Mouse (Mus musculus) G1E (cell line): ENCODE data around the gene Prnp. TPM values are rescaled to one million over a fixed set of nuclear protein-coding genes. Genes with fewer than 3 reads are reported as not detected.
A peak's percentile ranks its signal among the peaks of the same experiment; 100 is the strongest.

ENCODE experiments used
- ATAC-seq: 2 replicates; pipeline ENCODE4 v1.8.0; 2016; ENCODE audit warnings: mild to moderate bottlenecking; ENCODE audit not compliant: insufficient number of reproducible peaks, poor library complexity, low FRiP score, severe bottlenecking; ENCODE audit errors: extremely low read depth
- DNase-seq: peaks from one replicate; pipeline ENCODE4 v3.0.0; 2012; ENCODE audit warnings: low spot score
- H3K27me3 ChIP-seq: 2 replicates; pipeline ENCODE4 v1.6.1; 2012; ENCODE audit warnings: mild to moderate bottlenecking, low read length, inconsistent platforms; ENCODE audit not compliant: insufficient read depth
- H3K36me3 ChIP-seq: replicated peaks from 2 replicates; pipeline ENCODE3; 2012; ENCODE audit warnings: mild to moderate bottlenecking, inconsistent platforms
- H3K4me1 ChIP-seq: 2 replicates; pipeline ENCODE4 v1.6.1; 2012; ENCODE audit warnings: low read depth, low read length, inconsistent platforms, mixed read lengths; ENCODE audit not compliant: insufficient read depth
- H3K4me3 ChIP-seq: 2 replicates; pipeline ENCODE4 v1.5.1; 2012; ENCODE audit warnings: low read depth, mild to moderate bottlenecking, inconsistent platforms, low read length, moderate library complexity, mixed read lengths
- H3K9me3 ChIP-seq: replicated peaks from 2 replicates; pipeline ENCODE4 v1.6.1; 2012; ENCODE audit warnings: inconsistent platforms
- CTCF ChIP-seq: IDR thresholded peaks from 2 replicates; pipeline ENCODE4 v1.5.1; 2012; ENCODE audit warnings: low read depth, low read length, inconsistent platforms, mixed read lengths
- GATA1 ChIP-seq: IDR thresholded peaks from 2 replicates; pipeline ENCODE4 v1.6.1; 2012; ENCODE audit warnings: borderline replicate concordance, low read length, inconsistent platforms, mixed read lengths
- GATA2 ChIP-seq: IDR thresholded peaks from 2 replicates; pipeline ENCODE4 v1.6.1; 2012; ENCODE audit warnings: low read depth, low read length, inconsistent platforms, borderline replicate concordance
- POLR2AphosphoS5 ChIP-seq: IDR thresholded peaks from 2 replicates; pipeline ENCODE4 v1.6.1; 2012; ENCODE audit warnings: low read depth, low read length, inconsistent platforms; ENCODE audit not compliant: insufficient replicate concordance
- TAL1 ChIP-seq: conservative IDR thresholded peaks from 2 replicates; pipeline ENCODE4 v1.6.1; 2012; ENCODE audit warnings: low read depth, low read length, inconsistent platforms, mixed read lengths
- polyA plus RNA-seq: library from polyadenylated mRNA; stranded (reverse); fragments of >175 nt; gene quantifications from 2 replicates; pipeline ENCODE4 v1.2.3, GENCODE M21; 2012
- total RNA-seq, 2 experiments: library from RNA; stranded (forward) in 1 of 2; stranded (reverse) in 1 of 2; fragments of 200-1000 nt in 1 of 2; fragments of >200 nt in 1 of 2; fragmentation: Nextera tagmentation in 1 of 2; gene quantifications; 2 replicates each; pipeline ENCODE4 v1.2.3; 2014 to 2017

Prnp gene
- total and polyA plus RNA-seq, 3 experiments = 153 to 977 (median 399) TPM

DNA sequence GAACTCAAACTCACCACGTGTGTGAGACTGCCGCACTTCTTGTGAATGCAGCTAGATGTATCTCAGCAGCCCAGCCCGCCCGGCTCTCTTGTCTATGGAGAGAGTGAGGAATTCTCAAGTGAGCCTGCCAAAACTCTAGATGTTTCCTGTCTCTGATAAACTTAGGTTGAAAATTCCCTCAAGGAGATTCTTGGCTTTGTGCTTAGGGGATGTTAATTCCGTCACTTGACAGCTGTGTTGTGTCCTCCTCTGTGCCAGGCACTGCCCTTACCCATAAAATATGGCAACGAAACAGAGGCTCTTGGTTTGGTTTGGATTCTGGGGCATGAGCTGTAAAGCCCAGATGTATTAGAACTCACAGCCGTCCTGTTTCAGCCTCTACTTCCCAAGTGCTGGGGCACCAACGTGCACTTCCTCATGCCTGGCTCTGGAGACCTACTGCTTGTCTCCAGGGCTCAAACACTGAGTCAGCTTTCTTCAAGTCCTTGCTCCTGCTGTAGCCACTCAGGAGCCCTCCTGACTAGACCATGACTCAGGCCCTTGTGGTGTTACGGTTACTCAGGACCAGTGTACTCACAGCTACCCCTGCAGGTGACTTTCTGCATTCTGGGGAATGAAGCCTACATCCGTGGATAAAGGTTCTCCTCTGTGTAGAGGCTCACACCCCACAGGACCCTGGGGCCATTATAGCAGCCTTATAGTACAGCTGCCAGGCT is 25.8 kb downstream of the Prnp start:
- peaks cover 84% of the 10 kb centered on the region for H3K36me3 ChIP-seq
- TF ChIP-seq TAL1 = no peak
- peak; percentile 36; the same call in 1 of the 2 replicates for TF ChIP-seq CTCF
- peak; percentile 74 for DNase-seq
- H3K27me3 ChIP-seq = no peaks in the 10 kb centered on the region
- ATAC-seq = peak; percentile 87
- H3K4me3 ChIP-seq = no peak overlapping the region
- H3K9me3 ChIP-seq = no peaks in the 10 kb centered on the region
- H3K4me1 ChIP-seq = peaks cover 85% of the 10 kb centered on the region

DNA sequence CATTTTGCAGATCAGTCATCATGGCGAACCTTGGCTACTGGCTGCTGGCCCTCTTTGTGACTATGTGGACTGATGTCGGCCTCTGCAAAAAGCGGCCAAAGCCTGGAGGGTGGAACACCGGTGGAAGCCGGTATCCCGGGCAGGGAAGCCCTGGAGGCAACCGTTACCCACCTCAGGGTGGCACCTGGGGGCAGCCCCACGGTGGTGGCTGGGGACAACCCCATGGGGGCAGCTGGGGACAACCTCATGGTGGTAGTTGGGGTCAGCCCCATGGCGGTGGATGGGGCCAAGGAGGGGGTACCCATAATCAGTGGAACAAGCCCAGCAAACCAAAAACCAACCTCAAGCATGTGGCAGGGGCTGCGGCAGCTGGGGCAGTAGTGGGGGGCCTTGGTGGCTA is 26.7 kb downstream of the Prnp start:
- H3K4me3 ChIP-seq = 0 out of 2 replicates have a peak overlapping the region, but pooled peaks have one; percentile 7
- no peak for ATAC-seq
- peaks cover 83% of the 10 kb centered on the region for H3K4me1 ChIP-seq
- peaks cover 78% of the 10 kb centered on the region for H3K36me3 ChIP-seq
- H3K27me3 ChIP-seq = no peaks in the 10 kb centered on the region
- TF ChIP-seq POLR2AphosphoS5 (no peak), CTCF (no peak), TAL1 (no peak), GATA2 (no peak), GATA1 (no peak)
- no peaks in the 10 kb centered on the region for H3K9me3 ChIP-seq
- DNase-seq = no peak

DNA sequence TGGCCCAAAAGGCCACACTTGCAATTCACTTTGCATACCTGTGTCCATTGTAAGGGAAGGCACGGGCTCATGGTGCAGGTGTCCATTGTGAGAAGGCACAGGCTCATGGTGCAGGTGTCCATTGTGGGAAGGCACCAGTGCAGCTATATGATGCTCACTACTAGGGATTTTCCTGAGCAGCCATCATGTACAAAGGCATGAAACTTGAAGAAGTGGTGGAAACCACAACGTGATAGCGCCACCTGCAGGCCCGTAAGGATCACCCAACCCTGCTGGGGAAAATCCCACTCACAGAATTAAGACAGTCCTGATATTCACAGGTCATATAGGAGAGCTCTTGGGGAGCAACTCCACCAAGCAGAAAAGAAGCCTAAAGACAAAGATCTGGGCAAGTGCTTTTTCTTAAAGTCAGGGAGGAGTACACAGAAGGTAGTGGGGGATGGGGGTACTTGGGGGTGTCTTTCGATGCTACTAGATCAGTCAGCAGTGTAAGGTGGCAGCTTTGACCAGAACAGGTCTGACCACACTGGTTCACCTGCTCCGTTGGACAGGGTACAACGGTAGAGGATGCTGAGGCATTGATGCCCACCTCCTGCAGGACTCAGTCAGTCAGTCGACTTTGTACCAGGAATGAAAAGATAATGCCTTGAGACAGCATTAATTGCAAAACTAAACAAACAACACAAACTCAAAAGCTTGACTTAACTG is 29.8 kb downstream of the Prnp start:
- Histone ChIP-seq H3K4me1 (peaks cover 54% of the 10 kb centered on the region), H3K36me3 (peaks cover 50% of the 10 kb centered on the region), H3K27me3 (no peaks in the 10 kb centered on the region), H3K4me3 (no peak overlapping the region), H3K9me3 (no peaks in the 10 kb centered on the region)
- ATAC-seq (no peak), DNase-seq (no peak)
- TF ChIP-seq GATA1 = no peak
- no peak for TF ChIP-seq TAL1
- peak; percentile 76; the same call in 1 of the 2 replicates for TF ChIP-seq POLR2AphosphoS5
- no peak for TF ChIP-seq GATA2
- peak; percentile 71 for TF ChIP-seq CTCF

DNA sequence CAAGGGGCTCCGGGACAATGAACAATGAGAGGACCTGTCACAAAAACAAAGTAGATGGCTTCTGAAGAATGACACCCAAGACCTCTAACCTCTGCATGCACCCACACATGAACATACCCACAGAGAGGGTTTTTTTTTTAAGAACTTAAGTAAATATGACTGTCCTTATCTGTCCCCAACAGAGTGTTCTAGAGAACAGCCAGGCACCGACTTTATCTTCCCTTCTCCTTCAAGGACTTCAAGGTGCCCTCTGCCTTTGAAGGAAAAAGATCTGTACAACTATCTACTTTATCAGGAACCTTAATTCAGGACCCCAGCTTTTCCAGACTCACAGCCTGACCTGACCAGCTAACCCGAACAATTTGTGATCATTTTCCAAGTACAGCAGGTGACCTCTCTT is 30.8 kb downstream of the Prnp start:
- Histone ChIP-seq H3K9me3 (no peaks in the 10 kb centered on the region), H3K27me3 (no peaks in the 10 kb centered on the region), H3K4me1 (peaks cover 45% of the 10 kb centered on the region), H3K36me3 (peaks cover 41% of the 10 kb centered on the region), H3K4me3 (no peak overlapping the region)
- DNase-seq = no peak
- TF ChIP-seq TAL1 (0 out of 2 replicates have a peak, but pooled peaks have one; percentile 33), GATA2 (no peak)
- peak; percentile 36; the same call in 1 of the 2 replicates for ATAC-seq

DNA sequence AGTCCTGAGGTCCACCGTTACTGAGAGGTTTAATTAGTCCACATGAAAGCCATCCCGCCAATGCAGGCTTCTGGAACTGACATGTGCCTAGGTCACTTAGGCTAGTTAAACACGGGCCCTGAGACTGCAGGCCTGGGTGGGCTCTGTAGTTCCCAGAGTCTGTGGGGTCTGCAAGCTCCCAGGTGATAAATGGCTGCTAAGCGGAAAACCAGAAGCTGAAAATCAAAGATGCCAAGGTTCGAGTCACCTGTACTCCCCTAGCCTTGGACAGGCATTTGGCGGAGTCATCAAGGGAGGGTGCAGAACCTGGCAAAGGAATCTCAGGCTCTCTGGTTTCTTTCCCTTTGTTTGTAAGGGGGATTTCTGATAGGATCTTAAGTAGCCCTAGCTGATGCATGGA is 31.8 kb downstream of the Prnp start:
- Histone ChIP-seq H3K27me3 (peaks cover 4% of the 10 kb centered on the region), H3K4me1 (peaks cover 36% of the 10 kb centered on the region), H3K4me3 (no peak overlapping the region), H3K9me3 (no peaks in the 10 kb centered on the region), H3K36me3 (peaks cover 32% of the 10 kb centered on the region)
- no peak for ATAC-seq
- no peak for DNase-seq
- TF ChIP-seq GATA2 (no peak), POLR2AphosphoS5 (peak; percentile 58; the same call in 1 of the 2 replicates)

DNA sequence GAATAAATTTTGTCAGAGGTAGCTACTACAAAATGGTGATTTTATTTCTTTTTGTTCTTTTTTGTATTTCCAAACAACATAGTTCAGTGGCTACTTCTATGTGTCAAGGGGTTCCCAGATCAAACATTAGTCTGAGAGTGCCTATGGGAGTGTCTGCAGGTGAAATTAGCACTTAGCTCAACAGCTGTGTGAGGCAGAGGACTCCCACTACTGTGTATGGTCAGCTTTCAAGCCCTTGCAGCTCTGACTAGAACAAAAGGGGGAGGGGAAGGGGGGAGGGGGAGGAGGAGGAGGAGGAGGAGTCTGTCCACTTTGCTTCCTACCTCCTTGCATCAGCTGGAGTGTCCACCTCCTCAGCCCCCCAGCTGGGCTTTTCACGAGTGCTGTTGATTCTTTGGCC is 34.6 kb downstream of the Prnp start:
- peaks cover 11% of the 10 kb centered on the region for H3K27me3 ChIP-seq

More for the DNA sequence above, 34.6 kb downstream of the Prnp start:
- no peak overlapping the region for H3K4me3 ChIP-seq
- no peak for TF ChIP-seq GATA2
- no peak for TF ChIP-seq GATA1
- TF ChIP-seq POLR2AphosphoS5 = no peak
- no peak for TF ChIP-seq TAL1
- TF ChIP-seq CTCF = no peak
- peaks cover 4% of the 10 kb centered on the region for H3K36me3 ChIP-seq
- DNase-seq (no peak), ATAC-seq (no peak)
- H3K9me3 ChIP-seq = no peaks in the 10 kb centered on the region
- peaks cover 19% of the 10 kb centered on the region for H3K4me1 ChIP-seq
